Mouse (Mus musculus): ENCODE data around the gene Lrrc18. TPM values are rescaled to one million over a fixed set of nuclear protein-coding genes. Genes with fewer than 3 reads are reported as not detected.
A peak's percentile ranks its signal among the peaks of the same experiment; 100 is the strongest.

Lrrc18 gene
- polyA plus RNA-seq, 2 experiments = 0.56 to 0.57 TPM

DNA sequence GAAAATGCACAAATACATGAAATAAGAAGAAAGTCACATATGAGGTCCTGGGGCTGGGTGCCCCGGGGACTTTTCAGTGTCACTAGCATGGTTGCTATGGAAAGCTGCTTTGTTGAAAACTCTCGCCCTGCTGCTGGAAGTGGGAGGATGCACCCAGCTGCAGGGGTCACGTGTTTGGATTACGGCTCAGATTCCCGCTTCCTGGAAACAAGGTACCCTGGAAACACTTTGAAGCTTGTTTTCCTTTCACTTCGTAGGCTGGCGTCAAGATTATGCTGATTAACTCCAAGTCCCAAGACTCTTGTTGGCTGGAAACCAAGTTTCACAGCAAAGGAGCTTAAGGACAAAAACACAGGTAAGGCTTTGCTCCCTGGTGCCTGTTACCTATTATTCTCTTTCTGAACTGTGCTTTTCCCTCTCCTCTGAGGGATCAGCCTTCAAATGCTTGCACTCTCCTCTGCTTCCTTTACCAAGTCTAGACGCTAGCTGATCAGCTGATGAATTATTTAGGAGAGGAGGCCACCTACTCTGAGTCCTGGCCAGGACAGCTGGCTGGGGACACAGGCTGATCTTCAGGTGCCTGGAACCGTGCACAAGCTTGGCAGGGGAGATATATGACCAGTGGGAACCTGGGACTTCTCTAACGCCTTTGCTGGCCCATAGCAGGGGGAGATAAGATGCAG, 3.9 kb downstream of the Lrrc18 start:
- ATAC-seq (ENCODE audit: low FRiP score, low read depth) = peak; percentile 77; the same call in 1 of the 2 replicates
- Histone ChIP-seq H3K27me3 (ENCODE audit: control insufficient read depth, insufficient read depth, low read length) (no peaks in the 10 kb centered on the region), H3K4me1 (ENCODE audit: control insufficient read depth, insufficient read depth, low read length) (peaks cover 11% of the 10 kb centered on the region), H3K36me3 (ENCODE audit: control insufficient read depth, insufficient read depth, low read length) (no peaks in the 10 kb centered on the region), H3K9me3 (ENCODE audit: control insufficient read depth, low read length) (no peaks in the 10 kb centered on the region), H3K4me2 (replicated peaks; ENCODE audit: low read depth, low read length, severe bottlenecking) (peak overlapping the region; percentile 35), H3K4me3 (replicated peaks; ENCODE audit: low read length) (0 out of 2 replicates have a peak overlapping the region, but pooled peaks have one; percentile 4), H3K9ac (ENCODE audit: low read depth, low read length, severe bottlenecking) (peak overlapping the region; percentile 40; the same call in 1 of the 2 replicates), H3K27ac (replicated peaks; ENCODE audit: low read depth, low read length) (peak overlapping the region; percentile 13; the same call in 1 of the 2 replicates)
- no peak for TF ChIP-seq POLR2A (IDR thresholded peaks at IDR 0.05; ENCODE audit: borderline replicate concordance, extremely low read depth, insufficient read depth, insufficient read length)
- DNase-seq (ENCODE audit: low spot score) = peak; percentile 57
- WGBS = 4% methylated on average over 10 of the region's 10 CpGs

DNA sequence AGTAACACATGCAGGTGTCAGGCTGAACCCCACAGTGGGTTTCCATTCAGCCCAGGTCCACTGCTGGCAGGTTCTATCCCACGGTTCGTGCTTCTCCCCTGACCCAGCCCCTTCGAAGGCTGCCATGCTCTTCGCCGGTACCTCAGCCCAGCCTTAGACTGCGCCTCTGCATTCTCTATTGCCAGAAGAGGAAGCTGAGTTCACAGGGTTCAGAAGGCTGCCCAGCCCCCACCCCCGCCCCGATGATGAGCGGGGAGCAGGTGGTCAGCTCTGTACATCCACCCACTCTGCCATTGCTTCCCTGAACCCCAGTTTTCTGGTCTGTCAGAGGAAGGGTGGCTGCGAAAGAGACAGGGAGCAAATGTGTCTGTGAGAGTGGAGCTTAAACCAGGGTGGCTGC, 8.3 kb downstream of the Lrrc18 start:
- Histone ChIP-seq H3K9ac (ENCODE audit: low read depth, low read length, severe bottlenecking) (no peak overlapping the region), H3K4me2 (replicated peaks; ENCODE audit: low read depth, low read length, severe bottlenecking) (no peak overlapping the region), H3K9me3 (ENCODE audit: control insufficient read depth, low read length) (no peaks in the 10 kb centered on the region), H3K4me1 (ENCODE audit: control insufficient read depth, insufficient read depth, low read length) (peaks cover 11% of the 10 kb centered on the region), H3K27me3 (ENCODE audit: control insufficient read depth, insufficient read depth, low read length) (no peaks in the 10 kb centered on the region), H3K36me3 (ENCODE audit: control insufficient read depth, insufficient read depth, low read length) (no peaks in the 10 kb centered on the region), H3K27ac (replicated peaks; ENCODE audit: low read depth, low read length) (no peak overlapping the region), H3K4me3 (replicated peaks; ENCODE audit: low read length) (no peak overlapping the region)
- ATAC-seq (ENCODE audit: low FRiP score, low read depth) (no peak), DNase-seq (ENCODE audit: low spot score) (no peak)
- TF ChIP-seq POLR2A (IDR thresholded peaks at IDR 0.05; ENCODE audit: borderline replicate concordance, extremely low read depth, insufficient read depth, insufficient read length) = no peak
- WGBS = 44% methylated on average over 10 of the region's 10 CpGs

DNA sequence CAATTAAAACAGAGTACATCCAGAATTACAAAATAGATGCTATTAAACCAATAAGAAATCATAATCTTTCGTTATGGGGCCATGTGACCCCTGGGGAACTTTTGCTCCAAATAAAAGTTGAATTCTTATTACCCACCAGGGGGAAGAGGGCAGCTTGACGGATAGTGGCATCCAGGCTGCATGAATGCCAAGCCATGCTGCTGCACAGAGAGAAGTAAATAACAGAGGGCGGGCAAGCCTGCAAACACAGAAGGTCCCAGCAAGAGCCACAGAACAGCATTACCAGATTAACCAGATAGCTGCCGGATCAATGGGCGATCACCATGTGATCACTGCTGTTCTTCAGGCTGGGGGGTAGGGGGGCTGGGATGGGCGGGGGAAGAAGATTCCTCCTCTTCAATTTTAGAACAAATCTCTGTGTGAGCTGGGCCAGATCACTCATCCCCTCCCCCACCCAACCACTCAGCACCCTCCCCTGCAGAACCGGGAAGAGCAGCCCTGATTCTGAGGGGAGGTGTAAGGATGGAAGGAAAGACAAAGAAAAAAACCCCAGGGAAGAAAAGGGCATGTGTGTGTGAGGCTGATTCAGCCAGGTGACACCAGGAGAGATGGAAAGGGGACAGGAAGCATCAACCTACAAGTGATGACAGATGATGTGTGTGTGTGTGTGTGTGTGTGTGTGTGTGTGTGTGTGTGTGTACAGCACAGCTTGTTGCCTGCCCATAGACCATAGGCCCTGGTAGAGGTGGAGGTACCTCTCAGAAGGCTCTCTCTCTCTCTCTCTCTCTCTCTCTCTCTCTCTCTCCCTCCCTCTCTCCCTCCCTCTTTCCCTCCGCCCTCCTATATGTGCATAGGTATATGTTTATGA, 9.2 kb downstream of the Lrrc18 start:
- no peak for ATAC-seq (ENCODE audit: low FRiP score, low read depth)
- WGBS = 37% methylated on average over 8 of the region's 8 CpGs
- no peaks in the 10 kb centered on the region for H3K27me3 ChIP-seq (ENCODE audit: control insufficient read depth, insufficient read depth, low read length)

DNA sequence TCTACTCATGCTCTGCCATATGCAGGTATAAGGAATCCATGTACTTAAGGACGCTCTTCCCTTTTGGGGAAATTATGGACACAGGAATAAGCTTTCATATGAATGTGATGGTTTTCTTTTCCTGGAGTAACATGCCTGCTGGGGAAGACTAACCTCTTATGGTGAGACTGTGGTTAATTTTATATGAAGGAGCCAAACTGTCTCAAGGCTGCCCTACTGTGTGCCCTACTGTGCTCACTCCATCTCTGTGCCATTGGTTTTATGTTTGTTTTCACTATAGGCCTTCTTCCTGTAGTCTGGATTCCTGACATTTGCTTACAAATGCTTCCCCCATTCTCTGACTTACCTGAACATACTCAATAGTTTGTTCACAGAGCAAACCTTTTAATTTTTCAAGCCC, 13.9 kb downstream of the Lrrc18 start:
- H3K4me2 ChIP-seq (replicated peaks; ENCODE audit: low read depth, low read length, severe bottlenecking) = no peak overlapping the region
- TF ChIP-seq POLR2A (IDR thresholded peaks at IDR 0.05; ENCODE audit: borderline replicate concordance, extremely low read depth, insufficient read depth, insufficient read length) = no peak
- no peak overlapping the region for H3K9ac ChIP-seq (ENCODE audit: low read depth, low read length, severe bottlenecking)
- WGBS = 95% methylated on average over 1 of the region's 1 CpGs
- no peak overlapping the region for H3K4me3 ChIP-seq (replicated peaks; ENCODE audit: low read length)
- no peaks in the 10 kb centered on the region for H3K36me3 ChIP-seq (ENCODE audit: control insufficient read depth, insufficient read depth, low read length)
- H3K9me3 ChIP-seq (ENCODE audit: control insufficient read depth, low read length) = no peaks in the 10 kb centered on the region
- no peak overlapping the region for H3K27ac ChIP-seq (replicated peaks; ENCODE audit: low read depth, low read length)
- H3K27me3 ChIP-seq (ENCODE audit: control insufficient read depth, insufficient read depth, low read length) = no peaks in the 10 kb centered on the region
- DNase-seq (ENCODE audit: low spot score) = no peak
- ATAC-seq (ENCODE audit: low FRiP score, low read depth) = no peak
- no peaks in the 10 kb centered on the region for H3K4me1 ChIP-seq (ENCODE audit: control insufficient read depth, insufficient read depth, low read length)

More for the DNA sequence above, 9.2 kb downstream of the Lrrc18 start:
- H3K36me3 ChIP-seq (ENCODE audit: control insufficient read depth, insufficient read depth, low read length) = no peaks in the 10 kb centered on the region
- TF ChIP-seq POLR2A (IDR thresholded peaks at IDR 0.05; ENCODE audit: borderline replicate concordance, extremely low read depth, insufficient read depth, insufficient read length) = no peak
- H3K4me2 ChIP-seq (replicated peaks; ENCODE audit: low read depth, low read length, severe bottlenecking) = no peak overlapping the region
- H3K9me3 ChIP-seq (ENCODE audit: control insufficient read depth, low read length) = no peaks in the 10 kb centered on the region
- no peak overlapping the region for H3K4me3 ChIP-seq (replicated peaks; ENCODE audit: low read length)
- DNase-seq (ENCODE audit: low spot score) = no peak
- H3K9ac ChIP-seq (ENCODE audit: low read depth, low read length, severe bottlenecking) = no peak overlapping the region
- no peak overlapping the region for H3K27ac ChIP-seq (replicated peaks; ENCODE audit: low read depth, low read length)
- H3K4me1 ChIP-seq (ENCODE audit: control insufficient read depth, insufficient read depth, low read length) = peaks cover 7% of the 10 kb centered on the region

DNA sequence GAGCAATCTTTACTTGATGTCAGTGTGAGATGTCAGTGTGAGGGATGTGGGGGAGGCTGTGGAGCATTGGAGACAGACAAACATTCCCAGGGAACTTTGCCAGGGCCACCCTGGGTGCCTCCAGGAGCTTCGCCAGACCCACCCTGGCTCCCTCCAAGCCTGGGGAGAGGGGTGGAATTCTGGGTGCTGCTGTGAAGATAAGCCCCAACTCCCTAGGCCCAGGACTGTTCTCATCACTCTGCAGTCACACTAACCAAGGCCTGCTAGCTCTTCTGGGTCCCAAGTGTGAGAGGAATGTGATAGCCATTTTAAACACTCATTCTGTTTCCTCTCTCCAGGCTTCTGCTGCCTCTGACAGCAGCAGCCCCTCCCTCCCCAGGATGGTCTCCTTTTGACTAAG, 16.5 kb downstream of the Lrrc18 start:
- Histone ChIP-seq H3K9ac (ENCODE audit: low read depth, low read length, severe bottlenecking) (no peak overlapping the region), H3K4me3 (replicated peaks; ENCODE audit: low read length) (no peak overlapping the region), H3K4me2 (replicated peaks; ENCODE audit: low read depth, low read length, severe bottlenecking) (no peak overlapping the region), H3K27ac (replicated peaks; ENCODE audit: low read depth, low read length) (no peak overlapping the region), H3K27me3 (ENCODE audit: control insufficient read depth, insufficient read depth, low read length) (no peaks in the 10 kb centered on the region), H3K4me1 (ENCODE audit: control insufficient read depth, insufficient read depth, low read length) (no peaks in the 10 kb centered on the region), H3K36me3 (ENCODE audit: control insufficient read depth, insufficient read depth, low read length) (no peaks in the 10 kb centered on the region), H3K9me3 (ENCODE audit: control insufficient read depth, low read length) (no peaks in the 10 kb centered on the region)
- WGBS = 82% methylated on average over 1 of the region's 1 CpGs
- no peak for TF ChIP-seq POLR2A (IDR thresholded peaks at IDR 0.05; ENCODE audit: borderline replicate concordance, extremely low read depth, insufficient read depth, insufficient read length)
- ATAC-seq (ENCODE audit: low FRiP score, low read depth) (no peak), DNase-seq (ENCODE audit: low spot score) (no peak)

Data from limb, embryonic 14.5 days (tissue).